Mouse (Mus musculus) heart, embryonic 12.5 days (tissue): Measurements from ENCODE around the gene Gas2. TPM values are rescaled to one million over a fixed set of nuclear protein-coding genes. Genes with fewer than 3 reads are reported as not detected.

Experiments used
- ATAC-seq: fragments of 200-750 bp; cut with Nextera tagmentation; 2 replicates; pipeline ENCODE4 v1.8.0; 2017; ENCODE audit warnings: moderate TSS enrichment, moderate library complexity; ENCODE audit not compliant: insufficient number of reproducible peaks, low FRiP score
- H3K27ac ChIP-seq: fragments of 300-500 bp; sonication (generic); 2 replicates; pipeline ENCODE4 v1.5.1; 2016; ENCODE audit warnings: mild to moderate bottlenecking, moderate library complexity; ENCODE audit not compliant: poor library complexity, severe bottlenecking
- H3K27me3 ChIP-seq: fragments of 300-500 bp; sonication (generic); replicated peaks from 2 replicates; pipeline ENCODE4 v1.6.1; 2016; ENCODE audit warnings: mild to moderate bottlenecking, moderate library complexity
- H3K36me3 ChIP-seq: fragments of 300-500 bp; sonication (generic); 2 replicates; pipeline ENCODE4 v1.6.1; 2016; ENCODE audit warnings: mild to moderate bottlenecking, moderate library complexity
- H3K4me1 ChIP-seq: fragments of 300-500 bp; sonication (generic); replicated peaks from 2 replicates; pipeline ENCODE4 v1.6.1; 2016; ENCODE audit warnings: mild to moderate bottlenecking
- H3K4me2 ChIP-seq: fragments of 300-500 bp; sonication (generic); 2 replicates; pipeline ENCODE4 v1.6.1; 2016; ENCODE audit warnings: mild to moderate bottlenecking, moderate library complexity
- H3K4me3 ChIP-seq: fragments of 300-500 bp; sonication (generic); 2 replicates; pipeline ENCODE4 v1.5.1; 2016; ENCODE audit warnings: mild to moderate bottlenecking
- H3K9ac ChIP-seq: fragments of 300-500 bp; sonication (generic); 2 replicates; pipeline ENCODE4 v1.6.1; 2016; ENCODE audit warnings: mild to moderate bottlenecking, moderate library complexity
- H3K9me3 ChIP-seq: fragments of 300-500 bp; sonication (generic); replicated peaks from 2 replicates; pipeline ENCODE4 v1.6.1; 2016; ENCODE audit warnings: mild to moderate bottlenecking, moderate library complexity
- WGBS: fragments of 180-500 bp; shearing (Covaris S2); methylation state at CpG from one replicate; pipeline ENCODE4 v1.1.7; 2016; 5-methylcytosine and 5-hydroxymethylcytosine counted together
- polyA plus RNA-seq: library from polyadenylated mRNA; unstranded; fragments of >200 nt; fragmentation: Nextera tagmentation; extraction: Ambion mirVana; gene quantifications from 2 replicates; pipeline ENCODE4 v1.2.1, GENCODE M21; 2016

Gene Gas2
- polyA plus RNA-seq, 1 experiment from 2014 or later, result 7.1 TPM

DNA sequence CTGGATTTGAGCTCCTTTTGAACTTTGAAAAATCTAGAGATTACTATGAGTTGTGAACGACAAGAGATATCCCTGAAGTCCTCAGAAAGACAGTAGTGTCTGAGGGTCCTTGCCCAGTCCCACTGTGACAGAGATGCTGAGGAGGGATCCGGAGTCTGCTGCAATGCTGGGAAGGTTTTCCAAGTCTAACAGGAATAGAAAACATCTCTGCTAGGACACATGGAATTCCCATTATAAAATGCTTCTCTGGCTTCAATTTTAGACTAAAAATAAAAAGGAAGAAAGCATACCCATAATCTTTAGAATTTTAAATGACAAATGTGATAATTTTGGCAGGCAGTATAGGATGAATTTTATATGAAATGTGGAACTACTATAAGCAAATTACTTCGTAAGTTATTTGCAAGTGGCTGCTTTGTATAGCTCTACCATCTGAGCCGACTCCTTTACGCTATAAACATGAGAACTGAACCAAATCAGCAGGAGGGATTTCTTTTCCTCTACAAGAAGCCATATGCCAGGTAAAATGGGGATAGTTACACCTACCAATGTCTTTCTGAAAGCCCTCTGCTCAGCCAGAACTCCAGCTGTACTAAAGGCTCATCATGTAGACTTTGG, 9.8 kb upstream of the Gas2 start:
- Histone ChIP-seq H3K4me1 (no peaks in the 10 kb centered on the region), H3K27ac (no peak overlapping the region), H3K4me3 (no peak overlapping the region), H3K36me3 (no peaks in the 10 kb centered on the region), H3K9me3 (no peaks in the 10 kb centered on the region), H3K4me2 (no peak overlapping the region), H3K9ac (no peak overlapping the region), H3K27me3 (no peaks in the 10 kb centered on the region)
- 86% methylated on average over 5 of the region's 5 CpGs for WGBS
- ATAC-seq, result no peak

DNA sequence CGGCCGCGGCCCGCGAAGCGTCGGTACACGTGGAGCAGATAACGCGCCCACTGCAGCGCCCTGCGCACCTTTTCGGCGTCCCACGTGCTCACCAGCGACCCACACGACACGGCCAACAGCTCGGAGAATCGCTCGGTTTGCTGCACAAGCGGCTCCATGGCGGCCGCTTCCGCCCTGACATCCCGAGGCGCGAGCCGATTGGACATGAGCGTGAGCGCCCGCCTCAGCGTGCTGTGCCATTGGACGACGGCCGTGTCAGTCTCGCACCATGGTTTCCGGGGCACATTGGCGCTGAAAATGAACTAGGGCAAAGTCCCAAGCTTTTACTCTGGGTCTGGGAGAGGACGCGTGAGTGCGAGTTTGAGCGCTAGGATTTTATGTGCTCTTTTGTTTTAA, 280 bp downstream of the Gas2 start, which contains the start of gene Fancf:
Gene Fancf, minus strand, starts transcription at position 171 of the 396 bp plus-strand sequence.
- Histone ChIP-seq H3K27ac (peak within 1 kb of the TSS; percentile 94), H3K9ac (peak within 1 kb of the TSS; percentile 86), H3K36me3 (peaks cover 22% of the 10 kb centered on the region; the same call in 1 of the 2 replicates), H3K4me3 (peak within 1 kb of the TSS; percentile 81), H3K9me3 (no peaks in the 10 kb centered on the region), H3K4me1 (peaks cover 12% of the 10 kb centered on the region), H3K4me2 (peak within 1 kb of the TSS; percentile 75), H3K27me3 (no peaks in the 10 kb centered on the region)
- ATAC-seq, result peak; percentile 99
- under 1% methylated on average over 43 of the region's 43 CpGs for WGBS

DNA sequence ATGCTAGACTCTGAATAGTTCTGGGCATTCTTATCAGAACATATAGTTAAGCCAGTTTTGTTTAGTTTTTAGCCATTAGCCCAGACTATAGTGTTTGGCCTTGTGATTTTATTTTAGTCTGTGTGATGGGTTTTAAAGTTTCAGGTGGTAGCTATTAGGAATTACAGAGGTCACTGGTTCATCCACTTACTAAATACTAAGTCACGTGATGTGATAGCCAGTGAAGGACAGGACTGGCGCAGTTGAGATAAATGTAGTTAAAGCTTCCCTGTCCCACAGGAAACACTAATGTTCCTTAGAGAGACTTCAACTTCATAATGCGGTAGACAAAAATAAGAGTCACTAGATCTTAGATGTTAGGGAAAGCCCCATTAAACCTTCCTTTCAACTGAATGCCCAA, 1.0 kb downstream of the Gas2 start:
- Histone ChIP-seq H3K36me3 (peaks cover 22% of the 10 kb centered on the region; the same call in 1 of the 2 replicates), H3K9ac (no peak overlapping the region; the same call in 1 of the 2 replicates), H3K4me1 (peaks cover 12% of the 10 kb centered on the region), H3K27ac (no peak overlapping the region), H3K4me2 (peak overlapping the region; percentile 75), H3K27me3 (no peaks in the 10 kb centered on the region), H3K9me3 (no peaks in the 10 kb centered on the region), H3K4me3 (peak overlapping the region; percentile 81)
- WGBS, result 64% methylated on average over 3 of the region's 3 CpGs
- ATAC-seq, result no peak

DNA sequence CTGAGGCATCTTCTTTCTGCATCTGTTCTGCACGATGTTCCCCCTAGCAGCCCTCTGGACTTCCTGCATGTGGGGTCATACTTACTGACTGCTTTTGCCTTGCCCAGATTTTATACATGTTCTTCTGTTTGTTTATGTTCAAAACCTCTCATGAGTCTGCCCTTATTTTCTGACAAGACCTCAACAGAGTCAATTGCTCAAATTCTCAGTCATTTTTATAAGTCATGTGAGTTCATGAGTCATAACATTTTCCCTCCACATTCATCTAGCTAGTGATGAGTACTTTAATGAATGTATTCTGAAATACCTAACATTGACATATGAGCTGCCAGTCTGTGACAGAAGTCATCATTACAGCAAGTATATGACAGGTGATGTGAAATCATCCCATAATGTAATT, 3.5 kb downstream of the Gas2 start:
- Histone ChIP-seq H3K4me3 (no peak overlapping the region), H3K9ac (no peak overlapping the region), H3K27me3 (no peaks in the 10 kb centered on the region), H3K4me2 (no peak overlapping the region), H3K9me3 (no peaks in the 10 kb centered on the region), H3K27ac (no peak overlapping the region), H3K4me1 (peaks cover 12% of the 10 kb centered on the region), H3K36me3 (peaks cover 17% of the 10 kb centered on the region; the same call in 1 of the 2 replicates)
- ATAC-seq, result no peak
- 69% methylated on average over 1 of the region's 1 CpGs for WGBS

DNA sequence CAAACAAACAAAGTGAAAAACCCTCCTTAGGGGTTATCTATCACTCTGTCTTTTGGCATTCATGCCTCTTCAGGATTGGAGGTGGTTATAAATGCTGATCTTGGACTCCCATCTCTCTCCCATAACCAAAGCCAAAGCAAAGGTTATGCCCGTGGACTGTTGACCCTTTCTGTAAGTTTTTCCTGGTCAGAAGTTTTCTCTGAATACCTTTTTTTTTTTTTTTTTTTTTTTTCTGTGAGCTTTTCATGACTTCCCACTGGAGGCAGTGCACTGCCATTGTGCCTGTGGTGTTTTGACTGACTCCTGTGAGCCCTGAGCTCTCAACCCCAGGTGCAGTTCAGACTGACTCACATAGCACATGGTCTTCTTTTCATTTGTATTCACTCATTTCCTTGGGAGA, 6.2 kb downstream of the Gas2 start:
- H3K4me2 ChIP-seq, result no peak overlapping the region
- peaks cover 2% of the 10 kb centered on the region; the same call in 1 of the 2 replicates for H3K4me1 ChIP-seq
- H3K27me3 ChIP-seq, result no peaks in the 10 kb centered on the region
- no peak overlapping the region for H3K27ac ChIP-seq
- H3K9me3 ChIP-seq, result no peaks in the 10 kb centered on the region
- H3K9ac ChIP-seq, result no peak overlapping the region
- WGBS, result 85% methylated on average over 1 of the region's 1 CpGs
- H3K36me3 ChIP-seq, result peaks cover 23% of the 10 kb centered on the region; the same call in 1 of the 2 replicates
- H3K4me3 ChIP-seq, result no peak overlapping the region
- ATAC-seq, result no peak

DNA sequence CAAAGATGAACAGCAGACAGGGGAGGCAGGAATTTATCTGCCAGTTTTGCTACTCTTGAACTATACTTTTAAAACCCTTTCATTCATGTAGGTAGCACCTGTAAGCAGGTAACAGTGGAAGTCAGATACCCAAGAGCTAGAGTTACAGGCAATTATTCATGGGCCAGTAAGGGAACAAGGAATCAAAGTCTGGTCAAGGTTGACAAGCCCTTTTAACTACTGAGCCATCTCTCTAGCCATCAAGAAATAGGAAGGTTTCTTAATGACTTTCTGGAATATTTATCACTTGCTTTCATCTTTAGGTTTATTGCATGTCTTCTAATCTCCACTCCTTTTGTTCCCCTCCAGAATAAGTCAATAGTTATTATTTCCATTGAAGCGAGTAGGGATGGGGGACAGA, 10.2 kb downstream of the Gas2 start:
- Histone ChIP-seq H3K27ac (no peak overlapping the region), H3K27me3 (no peaks in the 10 kb centered on the region), H3K36me3 (0 out of 2 replicates have a peak, but pooled peaks cover 8% of the 10 kb centered on the region), H3K9ac (no peak overlapping the region), H3K4me2 (no peak overlapping the region), H3K9me3 (no peaks in the 10 kb centered on the region), H3K4me3 (no peak overlapping the region), H3K4me1 (no peaks in the 10 kb centered on the region)
- no peak for ATAC-seq
- 84% methylated on average over 1 of the region's 1 CpGs for WGBS

DNA sequence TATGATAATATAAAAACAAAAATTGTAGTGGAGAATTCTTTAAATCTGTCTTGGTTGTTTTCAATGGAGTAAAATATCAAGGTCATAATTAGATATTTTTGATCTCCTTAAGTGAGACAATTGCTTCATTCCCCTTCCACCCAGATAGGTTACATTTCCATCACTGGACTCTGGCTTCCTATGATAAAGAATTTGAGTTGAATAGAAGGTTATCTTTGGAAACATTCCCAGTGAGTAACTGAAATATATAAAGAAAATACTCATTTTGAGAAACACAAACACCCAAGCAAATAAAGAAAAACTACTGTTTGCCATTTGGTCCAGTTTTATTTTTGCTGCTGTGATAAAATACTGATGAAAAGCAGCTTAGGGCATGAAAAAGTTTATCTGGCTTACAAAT, 10.8 kb downstream of the Gas2 start:
- H3K27ac ChIP-seq, result no peak overlapping the region
- H3K4me3 ChIP-seq, result no peak overlapping the region
- H3K9me3 ChIP-seq, result no peaks in the 10 kb centered on the region
- 0 out of 2 replicates have a peak, but pooled peaks cover 5% of the 10 kb centered on the region for H3K36me3 ChIP-seq
- no peak for ATAC-seq
- H3K4me1 ChIP-seq, result no peaks in the 10 kb centered on the region
- no peaks in the 10 kb centered on the region for H3K27me3 ChIP-seq
- H3K4me2 ChIP-seq, result no peak overlapping the region
- H3K9ac ChIP-seq, result no peak overlapping the region

DNA sequence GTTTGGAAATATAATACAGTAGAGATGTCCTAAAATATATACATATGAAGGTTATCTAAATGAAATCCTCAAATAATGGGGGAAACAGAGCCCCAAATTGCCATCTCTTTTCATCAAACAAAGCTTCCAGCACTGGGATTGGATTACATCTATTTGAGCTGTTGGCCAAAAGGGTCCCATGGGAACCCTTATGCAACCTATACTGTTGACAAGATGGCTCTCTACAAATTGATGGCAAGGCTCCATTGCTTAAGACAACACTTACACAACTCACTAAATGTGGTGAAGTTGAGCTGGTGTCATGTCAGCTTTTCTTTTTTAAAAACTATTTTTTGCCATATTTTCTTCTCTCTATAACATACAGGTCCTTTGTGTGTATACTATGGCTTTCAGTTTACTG, 14.5 kb downstream of the Gas2 start:
- Histone ChIP-seq H3K36me3 (0 out of 2 replicates have a peak, but pooled peaks cover 3% of the 10 kb centered on the region), H3K4me2 (no peak overlapping the region), H3K27ac (no peak overlapping the region), H3K4me1 (0 out of 2 replicates have a peak, but pooled peaks cover 5% of the 10 kb centered on the region), H3K9ac (no peak overlapping the region), H3K9me3 (no peaks in the 10 kb centered on the region), H3K4me3 (no peak overlapping the region), H3K27me3 (no peaks in the 10 kb centered on the region)
- ATAC-seq, result no peak

DNA sequence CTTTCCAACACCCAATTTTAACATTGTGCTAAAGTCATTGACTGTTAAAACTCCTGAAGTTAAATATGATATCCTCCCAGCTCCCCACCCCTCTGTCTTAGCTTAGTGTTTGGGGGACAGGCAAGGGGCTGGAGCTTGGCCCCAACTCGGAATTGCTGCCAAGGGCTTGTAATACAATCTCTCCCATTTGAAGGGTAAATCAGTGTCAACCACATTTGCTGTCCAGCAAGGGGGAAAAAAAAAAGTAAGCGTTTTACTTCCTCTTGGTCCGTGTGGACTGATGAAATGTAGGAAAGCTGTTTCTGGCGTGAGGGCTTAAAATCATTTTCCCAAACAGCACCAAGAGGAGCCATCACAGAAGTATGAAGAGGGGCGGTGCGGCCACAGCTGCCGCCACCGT, 16.9 kb downstream of the Gas2 start:
- peak overlapping the region; percentile 82 for H3K9ac ChIP-seq
- peak overlapping the region; percentile 79 for H3K27ac ChIP-seq
- WGBS, result 1% methylated on average over 8 of the region's 8 CpGs
- H3K4me1 ChIP-seq, result 0 out of 2 replicates have a peak, but pooled peaks cover 5% of the 10 kb centered on the region
- H3K4me2 ChIP-seq, result peak overlapping the region; percentile 93
- H3K27me3 ChIP-seq, result no peaks in the 10 kb centered on the region
- H3K9me3 ChIP-seq, result no peaks in the 10 kb centered on the region
- H3K4me3 ChIP-seq, result peak overlapping the region; percentile 61
- ATAC-seq, result no peak
- H3K36me3 ChIP-seq, result no peaks in the 10 kb centered on the region

DNA sequence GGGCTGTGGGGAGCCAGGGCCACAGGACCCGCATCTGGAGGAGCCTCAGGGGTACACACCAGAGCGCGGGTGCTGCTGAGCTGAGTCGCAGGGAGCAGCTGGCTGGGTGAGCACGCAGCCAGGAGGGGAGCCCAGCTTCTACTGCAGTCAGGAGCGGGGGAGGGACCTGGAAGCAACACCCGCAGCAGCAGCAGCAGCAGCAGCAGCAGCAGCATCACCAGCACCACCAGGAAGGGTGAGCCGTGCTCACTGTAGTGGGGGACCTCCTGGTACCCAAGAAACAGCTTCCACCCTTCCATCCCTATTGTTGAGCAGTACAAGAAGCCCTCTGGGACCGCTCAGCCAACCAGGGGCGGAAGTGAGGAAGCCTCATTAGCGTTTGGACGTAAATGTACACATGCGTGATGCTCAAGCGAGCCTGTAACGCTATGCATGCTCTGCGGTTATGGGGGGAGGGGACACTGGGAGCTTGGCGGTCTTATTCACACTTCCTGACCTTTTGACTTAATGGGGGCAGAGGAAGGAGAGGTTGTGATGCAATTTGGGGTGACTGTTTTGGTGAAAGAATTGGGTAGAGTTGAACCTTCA, 17.4 kb downstream of the Gas2 start:
- 2% methylated on average over 17 of the region's 17 CpGs for WGBS
- Histone ChIP-seq H3K4me3 (peak overlapping the region; percentile 61), H3K27me3 (no peaks in the 10 kb centered on the region), H3K36me3 (no peaks in the 10 kb centered on the region), H3K4me2 (peak overlapping the region; percentile 93), H3K9me3 (no peaks in the 10 kb centered on the region), H3K27ac (peak overlapping the region; percentile 79), H3K4me1 (0 out of 2 replicates have a peak, but pooled peaks cover 5% of the 10 kb centered on the region), H3K9ac (peak overlapping the region; percentile 82)
- peak; percentile 71; the same call in 1 of the 2 replicates for ATAC-seq

DNA sequence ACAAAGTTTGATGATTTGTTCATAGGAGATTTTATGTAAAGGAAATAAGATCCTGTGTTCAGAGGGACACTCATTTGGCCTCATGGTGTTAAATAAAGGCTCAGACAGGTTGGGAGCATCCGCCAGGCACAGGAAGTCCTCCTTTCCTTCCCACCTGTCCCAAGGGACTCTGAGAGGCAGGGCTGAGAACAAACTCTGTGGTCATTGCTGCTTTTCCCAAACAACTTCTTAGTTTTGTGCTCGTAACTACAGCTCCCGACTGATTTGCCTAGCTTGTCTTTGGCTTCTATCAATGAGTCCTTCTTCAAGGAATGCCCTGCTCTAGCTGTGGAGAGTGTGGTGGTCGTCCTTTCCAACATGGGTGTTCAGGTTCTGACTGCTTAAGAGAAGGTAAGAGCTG, 18.3 kb downstream of the Gas2 start:
- no peak overlapping the region for H3K9ac ChIP-seq
- no peak overlapping the region for H3K4me2 ChIP-seq
- H3K4me1 ChIP-seq, result 0 out of 2 replicates have a peak, but pooled peaks cover 5% of the 10 kb centered on the region
- 67% methylated on average over 4 of the region's 4 CpGs for WGBS
- no peak overlapping the region for H3K27ac ChIP-seq
- no peaks in the 10 kb centered on the region for H3K27me3 ChIP-seq
- no peaks in the 10 kb centered on the region for H3K9me3 ChIP-seq
- no peaks in the 10 kb centered on the region for H3K36me3 ChIP-seq
- no peak for ATAC-seq
- H3K4me3 ChIP-seq, result no peak overlapping the region
